Comparison of ENCODE assay signal across 25 mouse cellular contexts in genomic region chr14:21029025-21029659, GRCm38 (mm10). TPM values are rescaled to one million over a fixed set of nuclear protein-coding genes. Genes with fewer than 3 reads are reported as not detected.
DNase-seq lines count a peak whose midpoint lies in the region; ATAC-seq lines count a peak whose summit lies in the region.
"Had no signal": no experiment of that assay in that cellular context is flagged by ENCODE, and none has a peak within 500 bp of the region (broad histone marks: within the 10 kb centered on the region; RNA-seq: fewer than 3 reads in every experiment).

No protein-coding gene starts in this region.

- H3K36me3 ChIP-seq in heart, embryonic 15.5 days, result peaks cover 95% of the 10 kb centered on the region
- peaks cover 8% of the 10 kb centered on the region; the same call in 1 of the 2 replicates for H3K36me3 ChIP-seq in intestine, embryonic 16.5 days (ENCODE audit: control insufficient read depth, insufficient read depth, low read length)

- DNase-seq in adrenal gland, postnatal 14 days, result peak; percentile 33
- no peak for DNase-seq in adrenal gland, adult 8-10 months
- no peak for DNase-seq in heart, postnatal 14 days
- DNase-seq in left cerebral cortex, postnatal 14 days (ENCODE audit: low spot score in 2 of 2), result peak; percentile 22 to 34
- no peak for DNase-seq in left cerebral cortex, postnatal 4 days
- DNase-seq in left cerebral cortex, postnatal 25 days (ENCODE audit: low spot score in 2 of 2), result peak; percentile 28 to 72
- DNase-seq: cerebellum, adult 8-10 months; cerebellum, postnatal 36 days; gastrocnemius, postnatal 25 days; kidney, adult 2 months; lung, adult 18-20 months; lung, postnatal 10 days; right cerebral cortex, postnatal 25 days; spleen, adult 18-20 months had no signal

- H3K4me3 ChIP-seq in heart, embryonic 15.5 days, result no peak overlapping the region
- no peak overlapping the region for H3K4me3 ChIP-seq in intestine, embryonic 16.5 days (ENCODE audit: low read length)
- H3K4me3 ChIP-seq: forebrain, embryonic 13.5 days; hindbrain, embryonic 12.5 days; limb, embryonic 13.5 days; liver, embryonic 12.5 days; midbrain, embryonic 10.5 days; neural tube, embryonic 15.5 days had no signal

- no peak overlapping the region for H3K4me2 ChIP-seq in heart, embryonic 15.5 days
- H3K4me2 ChIP-seq in intestine, embryonic 16.5 days (ENCODE audit: low read depth, low read length), result no peak overlapping the region
- H3K4me2 ChIP-seq: forebrain, embryonic 13.5 days; hindbrain, embryonic 12.5 days; limb, embryonic 13.5 days; liver, embryonic 12.5 days; neural tube, embryonic 15.5 days had no signal

- ATAC-seq in heart, embryonic 15.5 days (replicated peaks; ENCODE audit: insufficient number of reproducible peaks, insufficient read depth, low FRiP score, low read depth), result 0 out of 2 replicates have a peak, but pooled peaks have one; percentile 20
- ATAC-seq in intestine, embryonic 16.5 days, result no peak
- ATAC-seq: CD4-positive, CD25-positive, alpha-beta regulatory T cell, adult 4 months; forebrain, embryonic 13.5 days; inflammation-experienced regulatory T-cells, adult 6 months; liver, embryonic 12.5 days had no signal

- WGBS in heart, embryonic 15.5 days, result 72% methylated on average over 11 of the region's 11 CpGs
- 88% methylated on average over 11 of the region's 11 CpGs for WGBS in intestine, embryonic 16.5 days

- no peak overlapping the region for H3K9ac ChIP-seq in heart, embryonic 15.5 days
- H3K9ac ChIP-seq in intestine, embryonic 16.5 days (ENCODE audit: low read depth, low read length), result no peak overlapping the region
- H3K9ac ChIP-seq: forebrain, embryonic 13.5 days; hindbrain, embryonic 12.5 days; limb, embryonic 13.5 days; liver, embryonic 12.5 days; neural tube, embryonic 15.5 days had no signal

- no peaks in the 10 kb centered on the region for H3K27me3 ChIP-seq in heart, embryonic 15.5 days
- no peaks in the 10 kb centered on the region for H3K27me3 ChIP-seq in intestine, embryonic 16.5 days (replicated peaks; ENCODE audit: control insufficient read depth, insufficient read depth, low read length)
- H3K27me3 ChIP-seq: forebrain, embryonic 13.5 days; hindbrain, embryonic 12.5 days; limb, embryonic 13.5 days; liver, embryonic 12.5 days; neural tube, embryonic 15.5 days had no signal

- H3K9me3 ChIP-seq in heart, embryonic 15.5 days (replicated peaks), result no peaks in the 10 kb centered on the region
- H3K9me3 ChIP-seq in intestine, embryonic 16.5 days (ENCODE audit: control insufficient read depth, low read length), result no peaks in the 10 kb centered on the region
- H3K9me3 ChIP-seq: forebrain, embryonic 13.5 days; hindbrain, embryonic 12.5 days; limb, embryonic 13.5 days; liver, embryonic 12.5 days; midbrain, embryonic 10.5 days; neural tube, embryonic 15.5 days had no signal

- intact Hi-C loops in heart, postnatal 14 days (cut with DNase I), result no loop called here
- intact Hi-C loops in left cerebral cortex, postnatal 14 days (cut with DNase I), result no loop called here
- intact Hi-C loops in left cerebral cortex, postnatal 4 days (cut with DNase I), result loop anchor here (10.0 kb wide), 1 partner anchor 304 kb away; no protein-coding TSS in a partner anchor
- intact Hi-C loops in left cerebral cortex, postnatal 25 days (cut with DNase I), result no loop called here

- peaks cover 9% of the 10 kb centered on the region; the same call in 1 of the 2 replicates for H3K4me1 ChIP-seq in heart, embryonic 15.5 days (replicated peaks)
- H3K4me1 ChIP-seq in intestine, embryonic 16.5 days (ENCODE audit: control insufficient read depth, insufficient read depth, low read length), result no peaks in the 10 kb centered on the region
- H3K4me1 ChIP-seq: forebrain, embryonic 13.5 days; hindbrain, embryonic 12.5 days had no signal

- H3K27ac ChIP-seq in heart, embryonic 15.5 days, result no peak overlapping the region
- no peak overlapping the region for H3K27ac ChIP-seq in intestine, embryonic 16.5 days (ENCODE audit: low read length)
- H3K27ac ChIP-seq: forebrain, embryonic 13.5 days; hindbrain, embryonic 12.5 days; kidney, postnatal 0 days; limb, embryonic 13.5 days; liver, embryonic 12.5 days; midbrain, embryonic 10.5 days; neural tube, embryonic 15.5 days had no signal

RNA-seq across cellular contexts. Expression of gene Ap3m1, which starts 23.2 kb away (rescaled TPM):
- total RNA-seq in adrenal gland, postnatal 14 days (2021), result 87.7 and 99.3 TPM in 2 replicates
- total RNA-seq in adrenal gland, adult 8-10 months (2022), result 100 to 1,000 TPM in 3 of 4 experiments, 10 to 100 TPM in 1; 97.7 to 120 (median 110) TPM
- 53.7 and 54.1 TPM in 2 replicates for polyA plus RNA-seq in heart, embryonic 15.5 days (2015; fragmentation: Nextera tagmentation; extraction: Ambion mirVana)
- total RNA-seq in heart, postnatal 14 days (2021), result 10 to 100 TPM; 69.5 to 71.4 TPM
- total RNA-seq in left cerebral cortex, postnatal 14 days (2021), result 10 to 100 TPM; 75.4 to 87.2 TPM
- 10 to 100 TPM; 89.5 to 93.0 TPM for total RNA-seq in left cerebral cortex, postnatal 4 days (2021)
- 10 to 100 TPM; 69.6 to 70.4 TPM for total RNA-seq in left cerebral cortex, postnatal 25 days (2021)
- polyA plus RNA-seq in intestine, embryonic 16.5 days (2015; fragmentation: Nextera tagmentation; extraction: Ambion mirVana), result 82.1 and 93.0 TPM in 2 replicates

RNA-seq across cellular contexts. Expression of gene Adk, which starts 23.2 kb away (rescaled TPM):
- total RNA-seq in adrenal gland, postnatal 14 days (2021), result 97.4 and 164 TPM in 2 replicates
- total RNA-seq in adrenal gland, adult 8-10 months (2022), result 100 to 1,000 TPM; 151 to 212 (median 178) TPM
- 184 and 223 TPM in 2 replicates for polyA plus RNA-seq in heart, embryonic 15.5 days (2015; fragmentation: Nextera tagmentation; extraction: Ambion mirVana)
- total RNA-seq in heart, postnatal 14 days (2021), result 100 to 1,000 TPM; 186 to 196 TPM
- total RNA-seq in left cerebral cortex, postnatal 14 days (2021), result 10 to 100 TPM; 69.5 to 77.7 TPM
- 10 to 100 TPM; 51.6 to 52.3 TPM for total RNA-seq in left cerebral cortex, postnatal 4 days (2021)
- 10 to 100 TPM; 66.5 to 76.3 TPM for total RNA-seq in left cerebral cortex, postnatal 25 days (2021)
- polyA plus RNA-seq in intestine, embryonic 16.5 days (2015; fragmentation: Nextera tagmentation; extraction: Ambion mirVana), result 244 and 262 TPM in 2 replicates

Comparison
In these comparisons a context has a peak if more than half of its experiments do, and no peak if none do; other contexts are left out.
1. DNase-seq: peak in adrenal gland, postnatal 14 days (single experiment), left cerebral cortex, postnatal 14 days (2 of 2) and left cerebral cortex, postnatal 25 days (2 of 2); none in adrenal gland, adult 8-10 months (single experiment), heart, postnatal 14 days (0 of 2) and left cerebral cortex, postnatal 4 days (single experiment).